Mouse (Mus musculus): ENCODE measurements around the gene 4930449I24Rik. TPM values are rescaled to one million over a fixed set of nuclear protein-coding genes. Genes with fewer than 3 reads are reported as not detected.
"Not testable (repeated sequence)": the region's sequence is repeated elsewhere in the genome, so short reads cannot be mapped to it uniquely, and the experiment has no call there.

4930449I24Rik gene
- not detected for total RNA-seq (2021)
- long read RNA-seq, experiment 1, result 0 reads
- long read RNA-seq, experiment 2, result 0 reads

DNA sequence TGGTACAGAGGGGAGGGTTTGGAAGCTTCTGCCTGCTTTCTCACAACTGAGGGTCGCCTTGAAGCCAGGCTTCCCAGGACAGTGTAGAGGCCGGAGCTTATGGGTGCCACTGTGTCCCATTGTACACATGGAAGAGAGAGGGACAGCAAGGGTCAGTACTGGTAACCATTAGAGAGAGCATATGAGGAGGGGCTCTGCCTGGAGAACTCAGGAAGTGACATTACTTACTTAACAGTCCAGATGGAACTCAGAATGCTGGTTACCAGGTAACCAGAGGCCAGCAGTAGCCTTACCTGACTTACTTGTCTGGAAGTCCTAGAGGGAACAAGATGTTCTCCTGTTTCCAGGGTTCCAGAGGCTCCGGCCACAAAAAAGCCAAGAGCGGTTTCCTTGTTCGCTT lies at the start of gene 4930449I24Rik:
TSS of gene 4930449I24Rik (plus strand) at position 301 of the 400 bp plus-strand sequence.
- intact Hi-C loops (cut with DNase I), result not testable (repeated sequence)

DNA sequence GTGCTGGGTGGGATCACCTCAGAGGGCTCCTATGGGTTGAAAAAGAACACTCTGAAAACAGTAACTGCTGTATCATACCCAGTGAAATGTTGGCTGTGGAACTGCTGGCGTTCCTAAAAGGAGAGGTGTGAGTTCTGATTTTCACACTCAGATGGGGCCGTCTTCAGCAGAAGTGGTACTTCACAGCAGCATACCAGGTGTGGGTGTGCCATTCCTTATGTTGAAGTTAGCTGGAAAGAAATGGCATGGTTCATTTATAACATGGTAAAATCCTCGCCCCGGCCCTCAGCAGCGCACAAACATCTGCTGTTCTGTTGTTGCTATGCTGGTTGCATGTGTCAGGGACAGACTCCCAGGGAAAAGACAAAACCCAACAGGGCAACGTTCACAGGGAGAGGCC lies 48.6 kb upstream of the 4930449I24Rik start:
- intact Hi-C loops (cut with DNase I), result no loop called here
- DNase-seq, result no peak

More for the DNA sequence above, at the start of gene 4930449I24Rik:
- DNase-seq, result not testable (repeated sequence)

DNA sequence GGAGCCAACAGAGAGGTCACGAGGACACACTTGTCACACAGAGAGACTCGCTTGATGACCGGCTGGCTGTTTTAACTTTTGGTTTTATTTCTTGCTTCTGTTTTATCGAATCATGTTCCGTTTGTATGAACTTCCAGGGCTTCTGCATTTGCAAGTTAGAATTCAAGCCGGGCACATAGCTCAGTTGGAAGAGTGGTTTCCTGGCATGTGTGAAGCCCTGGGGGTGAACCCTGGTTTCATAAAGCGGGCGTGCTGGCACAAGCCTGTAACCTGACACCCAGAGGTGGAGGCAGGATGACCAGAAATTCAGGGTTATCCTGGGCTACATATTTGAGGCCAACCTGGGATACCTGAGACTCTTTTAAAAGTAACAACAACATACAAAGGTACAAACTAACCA lies 40.6 kb upstream of the 4930449I24Rik start:
- intact Hi-C loops (cut with DNase I), result no loop called here
- DNase-seq, result no peak

DNA sequence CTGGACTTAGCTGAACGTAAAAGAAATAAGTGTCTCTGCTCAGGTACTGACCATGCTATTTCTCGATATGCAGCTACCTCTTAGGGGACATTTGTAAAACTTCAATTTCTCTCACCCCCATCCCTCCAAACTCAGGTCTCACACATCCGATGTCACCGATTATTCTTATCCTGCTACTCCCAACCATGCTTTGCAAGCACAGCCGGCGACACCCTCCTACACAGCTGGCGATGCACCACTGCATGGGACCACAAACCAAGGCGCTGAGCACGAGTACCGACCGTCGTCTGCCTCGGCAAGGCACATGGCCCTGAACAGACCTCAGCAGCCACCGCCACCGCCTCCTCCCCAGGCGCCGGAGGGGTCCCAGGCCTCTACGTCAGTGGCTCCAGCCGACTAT lies 35.5 kb upstream of the 4930449I24Rik start:
- intact Hi-C loops (cut with DNase I), result no loop called here
- DNase-seq, result no peak

DNA sequence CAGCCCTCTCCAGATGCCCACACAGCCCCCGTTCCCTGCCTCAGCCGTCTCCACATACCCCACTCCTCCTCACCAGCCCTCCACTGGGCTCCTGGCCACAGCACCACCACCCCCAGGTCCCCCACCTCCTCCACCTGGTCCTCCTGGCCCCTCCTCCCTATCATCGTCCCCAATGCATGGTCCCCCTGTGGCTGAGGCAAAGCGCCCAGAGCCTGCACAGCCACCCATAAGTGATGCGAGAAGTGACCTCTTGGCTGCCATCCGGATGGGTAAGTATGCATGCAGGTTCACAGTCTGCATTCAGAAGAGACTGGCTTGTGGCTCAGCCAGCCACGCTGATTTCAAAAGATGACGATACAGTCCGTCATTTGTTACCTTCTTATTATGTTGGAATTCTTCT lies 33.9 kb upstream of the 4930449I24Rik start:
- intact Hi-C loops (cut with DNase I), result no loop called here

DNA sequence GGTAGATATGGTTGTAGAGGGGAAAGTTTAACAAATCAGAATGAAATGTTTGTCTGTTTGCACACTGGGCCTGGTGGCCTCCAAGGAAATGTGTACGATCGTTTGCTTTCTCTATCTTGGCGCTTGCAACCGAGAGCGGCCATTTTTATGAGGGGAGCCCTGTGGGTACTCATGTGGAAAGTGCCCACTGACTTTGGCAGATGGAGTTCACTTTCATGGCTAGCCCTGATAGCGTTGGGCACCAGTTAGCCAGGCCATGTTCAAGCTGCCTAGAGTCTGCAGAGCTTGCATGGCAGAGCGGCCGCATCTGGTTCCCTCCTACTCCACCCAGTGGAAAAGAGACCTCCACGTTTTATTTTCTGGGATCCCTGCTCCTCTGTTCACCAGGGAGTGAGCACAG lies 31.4 kb upstream of the 4930449I24Rik start:
- DNase-seq, result no peak
- intact Hi-C loops (cut with DNase I), result loop anchor here (5.0 kb wide), 1 partner anchor 289 kb away; no protein-coding TSS in a partner anchor

More for the DNA sequence above, 33.9 kb upstream of the 4930449I24Rik start:
- DNase-seq, result no peak

DNA sequence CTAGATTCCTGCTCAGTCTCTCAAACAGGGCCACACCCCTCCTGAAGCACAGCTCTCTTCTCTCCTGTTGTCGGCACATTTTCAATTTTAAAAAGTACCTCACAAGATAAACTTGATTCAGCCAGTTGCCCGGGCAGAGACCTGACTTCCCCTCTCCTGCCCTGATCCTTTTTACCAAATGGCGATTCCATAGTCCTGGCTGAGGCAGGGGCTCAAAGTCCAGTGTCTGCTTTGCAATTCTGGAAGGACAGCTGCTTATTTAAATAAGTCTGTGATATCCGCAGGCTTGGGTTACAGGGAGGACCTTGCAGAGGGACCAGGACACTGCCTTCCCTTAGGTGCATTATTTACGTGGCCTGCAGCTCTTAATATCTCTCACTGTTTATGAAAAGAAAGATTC lies 30.9 kb upstream of the 4930449I24Rik start:
- intact Hi-C loops (cut with DNase I), result loop anchor here (5.0 kb wide), 1 partner anchor 289 kb away; no protein-coding TSS in a partner anchor
- DNase-seq, result no peak

DNA sequence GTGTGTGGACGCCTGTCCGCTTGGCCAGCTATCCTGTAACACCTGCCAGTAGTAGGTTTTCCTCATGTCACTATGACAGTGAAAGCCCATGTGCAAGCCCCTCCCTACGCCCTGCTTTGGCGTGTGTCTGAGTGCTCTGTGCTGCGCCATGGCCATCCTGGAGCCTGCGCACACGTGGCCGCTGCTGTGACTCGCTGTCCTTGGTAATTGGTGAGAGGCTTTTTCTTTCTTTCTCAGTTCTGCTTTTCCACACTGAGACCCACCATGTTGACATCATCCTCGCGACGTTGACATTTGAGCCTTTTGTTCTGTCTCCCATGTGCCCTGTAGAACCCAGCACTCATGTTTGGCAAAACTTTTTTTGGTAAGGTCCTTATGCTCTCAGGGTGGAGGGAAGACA lies 30.4 kb upstream of the 4930449I24Rik start:
- intact Hi-C loops (cut with DNase I), result loop anchor here (5.0 kb wide), 1 partner anchor 290 kb away; no protein-coding TSS in a partner anchor
- no peak for DNase-seq

DNA sequence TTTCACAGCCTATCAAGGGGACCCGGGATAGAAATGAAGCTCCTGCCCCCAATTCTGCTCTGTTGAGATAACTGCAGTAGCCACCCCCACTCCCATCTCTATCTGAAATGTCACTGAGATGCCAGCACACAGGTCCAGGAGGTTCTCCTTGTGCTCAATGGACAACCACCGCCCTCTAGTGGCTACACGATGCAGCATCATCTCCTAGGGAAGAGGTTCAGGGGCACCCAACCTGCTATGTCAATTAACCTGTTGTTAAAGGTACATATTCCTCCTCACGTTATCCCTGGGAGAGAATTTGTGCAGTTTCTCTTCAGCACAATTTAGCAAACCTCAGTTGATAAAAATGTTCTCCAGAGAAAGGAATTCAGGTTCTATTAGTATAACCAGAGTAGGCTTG lies 22.6 kb upstream of the 4930449I24Rik start:
- intact Hi-C loops (cut with DNase I), result loop anchor here (5.0 kb wide), 1 partner anchor 147 kb away; no protein-coding TSS in a partner anchor
- DNase-seq, result not testable (repeated sequence)

DNA sequence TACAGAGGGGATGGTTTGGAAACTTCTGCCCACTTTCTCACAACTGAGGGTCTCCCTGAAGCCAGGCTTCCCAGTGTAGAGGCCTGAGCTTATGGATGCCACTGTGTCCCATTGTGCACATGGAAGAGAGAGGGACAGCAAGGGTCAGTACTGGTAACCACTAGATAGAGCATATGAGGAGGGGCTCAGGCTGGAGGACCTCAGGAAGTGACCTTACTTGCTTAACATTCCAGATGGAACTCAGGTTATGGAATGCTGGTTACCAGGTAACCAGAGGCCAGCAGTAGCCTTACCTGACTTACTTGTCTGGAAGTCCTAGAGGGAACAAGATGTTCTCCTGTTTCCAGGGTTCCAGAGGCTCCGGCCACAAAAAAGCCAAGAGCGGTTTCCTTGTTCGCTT lies 20.5 kb upstream of the 4930449I24Rik start, which contains the start of gene Gm6408:
TSS of gene Gm6408 (plus strand) at position 301 of the 400 bp plus-strand sequence.
- DNase-seq; intact Hi-C loops (cut with DNase I): not testable (repeated sequence)

DNA sequence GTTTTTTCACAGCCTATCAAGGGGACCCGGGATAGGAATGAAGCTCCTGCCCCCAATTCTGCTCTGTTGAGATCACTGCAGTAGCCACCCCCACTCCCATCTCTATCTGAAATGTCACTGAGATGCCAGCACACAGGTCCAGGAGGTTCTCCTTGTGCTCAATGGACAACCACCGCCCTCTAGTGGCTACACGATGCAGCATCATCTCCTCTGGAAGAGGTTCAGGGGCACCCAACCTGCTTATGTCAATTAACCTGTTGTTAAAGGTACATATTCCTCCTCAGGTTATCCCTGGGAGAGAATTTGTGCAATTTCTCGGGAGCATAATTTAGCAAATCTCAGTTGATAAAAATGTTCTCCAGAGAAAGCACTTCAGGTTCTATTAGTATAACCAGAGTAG lies 13.2 kb upstream of the 4930449I24Rik start:
- intact Hi-C loops (cut with DNase I); DNase-seq: not testable (repeated sequence)

DNA sequence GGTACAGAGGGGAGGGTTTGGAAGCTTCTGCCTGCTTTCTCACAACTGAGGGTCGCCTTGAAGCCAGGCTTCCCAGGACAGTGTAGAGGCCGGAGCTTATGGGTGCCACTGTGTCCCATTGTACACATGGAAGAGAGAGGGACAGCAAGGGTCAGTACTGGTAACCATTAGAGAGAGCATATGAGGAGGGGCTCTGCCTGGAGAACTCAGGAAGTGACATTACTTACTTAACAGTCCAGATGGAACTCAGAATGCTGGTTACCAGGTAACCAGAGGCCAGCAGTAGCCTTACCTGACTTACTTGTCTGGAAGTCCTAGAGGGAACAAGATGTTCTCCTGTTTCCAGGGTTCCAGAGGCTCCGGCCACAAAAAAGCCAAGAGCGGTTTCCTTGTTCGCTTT lies 11.1 kb upstream of the 4930449I24Rik start, which contains the start of gene Gm6370:
TSS of gene Gm6370 (plus strand) at position 301 of the 400 bp plus-strand sequence.
- DNase-seq; intact Hi-C loops (cut with DNase I): not testable (repeated sequence)

DNA sequence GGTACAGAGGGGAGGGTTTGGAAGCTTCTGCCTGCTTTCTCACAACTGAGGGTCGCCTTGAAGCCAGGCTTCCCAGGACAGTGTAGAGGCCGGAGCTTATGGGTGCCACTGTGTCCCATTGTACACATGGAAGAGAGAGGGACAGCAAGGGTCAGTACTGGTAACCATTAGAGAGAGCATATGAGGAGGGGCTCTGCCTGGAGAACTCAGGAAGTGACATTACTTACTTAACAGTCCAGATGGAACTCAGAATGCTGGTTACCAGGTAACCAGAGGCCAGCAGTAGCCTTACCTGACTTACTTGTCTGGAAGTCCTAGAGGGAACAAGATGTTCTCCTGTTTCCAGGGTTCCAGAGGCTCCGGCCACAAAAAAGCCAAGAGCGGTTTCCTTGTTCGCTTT lies 11.6 kb downstream of the 4930449I24Rik start, which contains the start of gene Gm3402:
TSS of gene Gm3402 (plus strand) at position 301 of the 400 bp plus-strand sequence.
- DNase-seq; intact Hi-C loops (cut with DNase I): not testable (repeated sequence)

DNA sequence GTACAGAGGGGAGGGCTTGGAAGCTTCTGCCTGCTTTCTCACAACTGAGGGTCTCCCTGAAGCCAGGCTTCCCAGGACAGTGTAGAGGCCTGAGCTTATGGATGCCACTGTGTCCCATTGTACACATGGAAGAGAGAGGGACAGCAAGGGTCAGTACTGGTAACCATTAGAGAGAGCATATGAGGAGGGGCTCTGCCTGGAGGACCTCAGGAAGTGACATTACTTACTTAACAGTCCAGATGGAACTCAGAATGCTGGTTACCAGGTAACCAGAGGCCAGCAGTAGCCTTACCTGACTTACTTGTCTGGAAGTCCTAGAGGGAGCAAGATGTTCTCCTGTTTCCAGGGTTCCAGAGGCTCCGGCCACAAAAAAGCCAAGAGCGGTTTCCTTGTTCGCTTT lies 23.3 kb downstream of the 4930449I24Rik start, which contains the start of gene Gm3404:
TSS of gene Gm3404 (plus strand) at position 301 of the 400 bp plus-strand sequence.
- DNase-seq; intact Hi-C loops (cut with DNase I): not testable (repeated sequence)

DNA sequence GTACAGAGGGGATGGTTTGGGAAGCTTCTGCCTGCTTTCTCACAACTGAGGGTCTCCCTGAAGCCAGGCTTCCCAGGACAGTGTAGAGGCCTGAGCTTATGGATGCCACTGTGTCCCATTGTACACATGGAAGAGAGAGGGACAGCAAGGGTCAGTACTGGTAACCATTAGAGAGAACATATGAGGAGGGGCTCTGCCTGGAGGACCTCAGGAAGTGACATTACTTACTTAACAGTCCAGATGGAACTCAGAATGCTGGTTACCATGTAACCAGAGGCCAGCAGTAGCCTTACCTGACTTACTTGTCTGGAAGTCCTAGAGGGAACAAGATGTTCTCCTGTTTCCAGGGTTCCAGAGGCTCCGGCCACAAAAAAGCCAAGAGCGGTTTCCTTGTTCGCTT lies 35.1 kb downstream of the 4930449I24Rik start, which contains the start of gene Gm3409:
TSS of gene Gm3409 (plus strand) at position 301 of the 400 bp plus-strand sequence.
- intact Hi-C loops (cut with DNase I); DNase-seq: not testable (repeated sequence)

Other genes starting within 250 kb of the 4930449I24Rik start
- gene Wasf3, start 117.4 kb upstream of the 4930449I24Rik start, total RNA-seq (2021), result under 1 TPM; 0.82 to 0.91 TPM
- not detected for gene Gm6408, start 20.4 kb upstream of the 4930449I24Rik start, total RNA-seq (2021)
- not detected for gene Gm6370, start 11.0 kb upstream of the 4930449I24Rik start, total RNA-seq (2021)
- gene Gm3402, start 11.7 kb downstream of the 4930449I24Rik start, total RNA-seq (2021), result not detected
- not detected for gene Gm3404, start 23.4 kb downstream of the 4930449I24Rik start, total RNA-seq (2021)
- not detected for gene Gm3409, start 35.2 kb downstream of the 4930449I24Rik start, total RNA-seq (2021)
- not detected for gene Gm3415, start 53.7 kb downstream of the 4930449I24Rik start, total RNA-seq (2021)
- not detected for gene Gpr12, start 82.8 kb downstream of the 4930449I24Rik start, total RNA-seq (2021)